Mouse (Mus musculus) MEL (cell line): ENCODE results near the gene Rpn1.

Source experiments
- CTCF ChIP-seq, 3 experiments: IDR thresholded peaks in 2 of 3; conservative IDR thresholded peaks in 1 of 3; 2 replicates each; pipeline ENCODE4 v1.5.1; 2011 to 2012; ENCODE audit warnings: low read length in 3 of 3, low read depth in 2 of 3, mild to moderate bottlenecking in 2 of 3, improper control_type of control experiment in 1 of 3, inconsistent platforms in 1 of 3, mixed read lengths in 1 of 3, moderate library complexity in 1 of 3; ENCODE audit not compliant: control insufficient read depth in 1 of 3, insufficient read depth in 1 of 3, poor library complexity in 1 of 3, severe bottlenecking in 1 of 3
- E2F4 ChIP-seq: IDR thresholded peaks from 2 replicates; pipeline ENCODE4 v1.6.1; 2011; ENCODE audit warnings: low read depth, low read length, improper control_type of control experiment, borderline replicate concordance
- JUND ChIP-seq: IDR thresholded peaks from 2 replicates; pipeline ENCODE4 v1.6.1; 2011; ENCODE audit warnings: low read depth, mild to moderate bottlenecking, improper control_type of control experiment, low read length
- KAT2A ChIP-seq: conservative IDR thresholded peaks from 2 replicates; pipeline ENCODE4 v1.6.1; 2012; ENCODE audit warnings: low read depth, low read length, improper control_type of control experiment, inconsistent platforms
- MAX ChIP-seq: IDR thresholded peaks from 2 replicates; pipeline ENCODE4 v1.6.1; 2011; ENCODE audit warnings: low read length, improper control_type of control experiment
- POLR2A ChIP-seq, 2 experiments: IDR thresholded peaks; 2 replicates each; pipeline ENCODE4 v1.6.1; 2011 to 2012; ENCODE audit warnings: low read length in 2 of 2, mild to moderate bottlenecking in 2 of 2, control low read depth in 1 of 2, improper control_type of control experiment in 1 of 2, low read depth in 1 of 2, moderate library complexity in 1 of 2; ENCODE audit not compliant: control insufficient read depth in 1 of 2, insufficient read depth in 1 of 2, poor library complexity in 1 of 2
- SIN3A ChIP-seq: IDR thresholded peaks from 2 replicates; pipeline ENCODE4 v1.6.1; 2012; ENCODE audit warnings: low read length, improper control_type of control experiment, inconsistent platforms
- TCF12 ChIP-seq: IDR thresholded peaks from 2 replicates; pipeline ENCODE4 v1.6.1; 2014; ENCODE audit warnings: low read depth, mild to moderate bottlenecking, inconsistent platforms, low read length, improper control_type of control experiment, moderate library complexity

DNA sequence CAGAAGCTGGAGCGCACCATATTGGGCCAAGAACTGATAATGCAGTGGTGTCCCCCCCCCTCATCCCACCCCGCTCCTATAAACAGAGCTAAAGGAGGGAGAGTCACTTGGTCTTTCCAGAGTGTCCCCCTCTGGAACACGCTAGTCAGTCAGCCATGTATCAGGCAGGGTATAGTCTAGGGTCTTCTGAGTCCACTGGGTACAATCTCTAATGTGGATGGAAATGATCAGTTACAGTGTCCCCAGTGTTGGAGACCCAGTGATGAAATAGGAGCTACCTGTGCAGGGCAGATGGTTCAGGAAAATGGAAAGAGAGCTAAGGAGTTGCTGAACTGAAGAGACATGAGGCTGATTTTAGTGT lies 38.9 kb upstream of the Rpn1 start:
- TF ChIP-seq KAT2A: no peak
- no peak for TF ChIP-seq TCF12
- no peak for TF ChIP-seq POLR2A (IDR thresholded peaks at IDR 0.05; ENCODE audit: control insufficient read depth in 1 of 2, insufficient read depth in 1 of 2, low read depth in 1 of 2, low read length in 2 of 2, poor library complexity in 1 of 2)
- TF ChIP-seq CTCF (IDR thresholded peaks at IDR 0.05 in 2 of 3, conservative IDR thresholded peaks at IDR 0.05 in 1 of 3; ENCODE audit: control insufficient read depth in 1 of 3, insufficient read depth in 1 of 3, low read depth in 2 of 3, low read length in 3 of 3, poor library complexity in 1 of 3, severe bottlenecking in 1 of 3): no peak
- TF ChIP-seq MAX: no peak
- no peak for TF ChIP-seq JUND
- TF ChIP-seq SIN3A: no peak
- TF ChIP-seq E2F4: no peak
